33 mouse cellular contexts compared by ENCODE assay signal in the genomic region with DNA sequence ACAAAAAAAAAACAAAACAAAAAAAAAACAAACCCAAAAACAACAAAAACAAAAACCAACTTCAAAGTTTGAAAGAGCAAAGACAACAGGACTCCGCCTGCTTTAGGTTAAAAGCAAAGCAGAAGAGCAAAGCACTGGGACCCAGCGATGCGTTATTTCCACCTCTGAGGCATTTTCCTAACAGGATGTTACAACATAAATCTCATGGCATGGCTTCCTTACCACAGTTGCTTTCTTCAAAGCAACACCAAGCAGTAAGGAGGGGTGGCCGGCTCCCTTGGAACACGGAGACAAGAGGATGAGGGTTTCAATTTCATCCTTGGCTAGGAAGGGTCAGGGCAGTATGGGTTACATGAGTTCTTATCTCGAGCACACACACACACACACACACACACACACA. TPM values are rescaled to one million over a fixed set of nuclear protein-coding genes. Genes with fewer than 3 reads are reported as not detected.
A peak's percentile ranks its signal among the peaks of the same experiment; 100 is the strongest.
DNase-seq lines count a peak whose midpoint lies in the region; ATAC-seq and TF ChIP-seq lines count a peak whose summit lies in the region.
"Had no signal": no experiment of that assay in that cellular context is flagged by ENCODE, and none has a peak within 500 bp of the region (broad histone marks: within the 10 kb centered on the region; RNA-seq: fewer than 3 reads in every experiment).

No protein-coding gene starts in this region.

- H3K27me3 ChIP-seq in lung, embryonic 14.5 days (ENCODE audit: insufficient read depth, low read length), result no peaks in the 10 kb centered on the region
- no peaks in the 10 kb centered on the region for H3K27me3 ChIP-seq in midbrain, embryonic 13.5 days
- H3K27me3 ChIP-seq: embryonic facial prominence, embryonic 12.5 days; embryonic facial prominence, embryonic 15.5 days; forebrain, embryonic 15.5 days had no signal

- H3K36me3 ChIP-seq in lung, embryonic 14.5 days (ENCODE audit: insufficient read depth), result no peaks in the 10 kb centered on the region
- H3K36me3 ChIP-seq in midbrain, embryonic 13.5 days, result no peaks in the 10 kb centered on the region
- H3K36me3 ChIP-seq: embryonic facial prominence, embryonic 12.5 days; embryonic facial prominence, embryonic 15.5 days; forebrain, embryonic 15.5 days had no signal

- no peak overlapping the region for H3K27ac ChIP-seq in lung, embryonic 14.5 days (ENCODE audit: low read depth)
- no peak overlapping the region for H3K27ac ChIP-seq in midbrain, embryonic 13.5 days
- H3K27ac ChIP-seq: embryonic facial prominence, embryonic 12.5 days; embryonic facial prominence, embryonic 15.5 days; forebrain, embryonic 15.5 days; hindbrain, embryonic 14.5 days; hindbrain, postnatal 0 days had no signal

- H3K4me2 ChIP-seq in lung, embryonic 14.5 days, result no peak overlapping the region
- H3K4me2 ChIP-seq in midbrain, embryonic 13.5 days (replicated peaks), result no peak overlapping the region
- H3K4me2 ChIP-seq: embryonic facial prominence, embryonic 12.5 days; embryonic facial prominence, embryonic 15.5 days; forebrain, embryonic 15.5 days; heart, embryonic 11.5 days; hindbrain, embryonic 14.5 days had no signal

- H3K4me1 ChIP-seq in lung, embryonic 14.5 days (ENCODE audit: insufficient read depth), result no peaks in the 10 kb centered on the region
- no peaks in the 10 kb centered on the region for H3K4me1 ChIP-seq in midbrain, embryonic 13.5 days (replicated peaks)
- H3K4me1 ChIP-seq: embryonic facial prominence, embryonic 12.5 days; embryonic facial prominence, embryonic 15.5 days; forebrain, embryonic 15.5 days had no signal

- no peak for TF ChIP-seq CTCF in lung, embryonic 14.5 days (IDR thresholded peaks at IDR 0.05; ENCODE audit: low read depth)

- peak; percentile 13 for DNase-seq in lung, embryonic 14.5 days
- no peak for DNase-seq in lung, postnatal 10 days
- no peak for DNase-seq in MN1 (ENCODE audit: low spot score)
- DNase-seq: adrenal gland, adult 2 months; adrenal gland, postnatal 14 days; cerebellum, adult 11-12 months; cerebellum, adult 8-10 months; cerebellum, postnatal 10 days; cerebellum, postnatal 36 days; gastrocnemius, postnatal 25 days; heart, postnatal 36 days had no signal

- no peak overlapping the region for H3K4me3 ChIP-seq in lung, embryonic 14.5 days (ENCODE audit: low read depth, low read length)
- no peak overlapping the region for H3K4me3 ChIP-seq in midbrain, embryonic 13.5 days (replicated peaks)
- H3K4me3 ChIP-seq: embryonic facial prominence, embryonic 12.5 days; embryonic facial prominence, embryonic 15.5 days; forebrain, embryonic 15.5 days had no signal

- ATAC-seq in lung, embryonic 14.5 days (ENCODE audit: insufficient read depth), result no peak
- peak; percentile 86 for ATAC-seq in common myeloid progenitor, adult 5-6 weeks (replicated peaks; ENCODE audit: low read depth, poor library complexity, severe bottlenecking)
- ATAC-seq in megakaryocyte, adult 5-6 weeks (ENCODE audit: poor library complexity, severe bottlenecking), result peak; percentile 84
- no peak for ATAC-seq in midbrain, embryonic 13.5 days
- ATAC-seq: forebrain, embryonic 15.5 days; hindbrain, postnatal 0 days; inflammation-experienced regulatory T-cells, adult 6 months; intestine, embryonic 16.5 days; Patski had no signal

- H3K9ac ChIP-seq in lung, embryonic 14.5 days, result no peak overlapping the region
- H3K9ac ChIP-seq in midbrain, embryonic 13.5 days (replicated peaks), result no peak overlapping the region
- H3K9ac ChIP-seq: embryonic facial prominence, embryonic 12.5 days; embryonic facial prominence, embryonic 15.5 days; forebrain, embryonic 15.5 days; hindbrain, embryonic 14.5 days had no signal

- no peaks in the 10 kb centered on the region for H3K9me3 ChIP-seq in lung, embryonic 14.5 days (ENCODE audit: low read depth, low read length)
- H3K9me3 ChIP-seq in midbrain, embryonic 13.5 days, result no peaks in the 10 kb centered on the region
- H3K9me3 ChIP-seq: embryonic facial prominence, embryonic 12.5 days; embryonic facial prominence, embryonic 15.5 days; forebrain, embryonic 15.5 days had no signal

- WGBS in lung, embryonic 14.5 days, result 49% methylated on average over 6 of the region's 6 CpGs
- WGBS in midbrain, embryonic 13.5 days, result 81% methylated on average over 6 of the region's 6 CpGs

RNA-seq across cellular contexts. Expression of gene Clec3a, which starts 1.0 kb away (rescaled TPM):
- not detected in 2 replicates for polyA plus RNA-seq in lung, embryonic 14.5 days (2014; fragmentation: Nextera tagmentation; extraction: Ambion mirVana)
- total RNA-seq in common myeloid progenitor, adult 5-6 weeks (2017), result not detected in 2 replicates
- not detected in 2 replicates for total RNA-seq in megakaryocyte, adult 5-6 weeks (2015)
- not detected in 2 replicates for total RNA-seq in megakaryocyte, adult 5-6 weeks (2017)
- not detected in 2 replicates for polyA plus RNA-seq in midbrain, embryonic 13.5 days (2015; fragmentation: Nextera tagmentation; extraction: Ambion mirVana)
- total RNA-seq: adrenal gland, adult 2 months; adrenal gland, postnatal 14 days; adrenal gland, postnatal 4 days; ES-E14; gastrocnemius, adult 8-10 months; heart, adult 8-10 months had no signal
- polyA plus RNA-seq: adrenal gland, adult 2 months; brain, embryonic 14.5 days; forebrain, embryonic 11.5 days; forebrain, embryonic 15.5 days; gonadal fat pad, adult 2 months; heart, embryonic 11.5 days; heart, embryonic 14.5 days; heart, postnatal 0 days; hindbrain, embryonic 11.5 days; hindbrain, embryonic 14.5 days; hindbrain, postnatal 0 days; inflammation-experienced regulatory T-cells, adult 6 months; intestine, embryonic 16.5 days; Patski had no signal

RNA-seq across cellular contexts. Expression of gene Wwox, which starts 20.6 kb away (rescaled TPM):
- 16.1 and 16.3 TPM in 2 replicates for polyA plus RNA-seq in lung, embryonic 14.5 days (2014; fragmentation: Nextera tagmentation; extraction: Ambion mirVana)
- 9.8 and 11.8 TPM in 2 replicates for total RNA-seq in common myeloid progenitor, adult 5-6 weeks (2017)
- total RNA-seq in megakaryocyte, adult 5-6 weeks (2015), result 5.4 and 6.8 TPM in 2 replicates
- 4.1 and 4.9 TPM in 2 replicates for total RNA-seq in megakaryocyte, adult 5-6 weeks (2017)
- 12.3 and 12.4 TPM in 2 replicates for polyA plus RNA-seq in midbrain, embryonic 13.5 days (2015; fragmentation: Nextera tagmentation; extraction: Ambion mirVana)

Comparison
In these comparisons a context has a peak if more than half of its experiments do, and no peak if none do; other contexts are left out.
1. ATAC-seq: peak in common myeloid progenitor, adult 5-6 weeks (single experiment) and megakaryocyte, adult 5-6 weeks (single experiment); none in lung, embryonic 14.5 days (single experiment) and midbrain, embryonic 13.5 days (single experiment).